Mouse (Mus musculus) adrenal gland, adult (tissue): ENCODE data around the gene Psors1c2.
"Not testable (repeated sequence)": the region's sequence is repeated elsewhere in the genome, so short reads cannot be mapped to it uniquely, and the experiment has no call there.

Source experiments
- DNase-seq, 2 experiments: peaks; one replicate each; pipeline ENCODE4 v3.0.0; 2022 to 2023; ENCODE audit warnings: low spot score in 1 of 2; ENCODE audit not compliant: inconsistent age in 2 of 2

Gene Psors1c2

DNA sequence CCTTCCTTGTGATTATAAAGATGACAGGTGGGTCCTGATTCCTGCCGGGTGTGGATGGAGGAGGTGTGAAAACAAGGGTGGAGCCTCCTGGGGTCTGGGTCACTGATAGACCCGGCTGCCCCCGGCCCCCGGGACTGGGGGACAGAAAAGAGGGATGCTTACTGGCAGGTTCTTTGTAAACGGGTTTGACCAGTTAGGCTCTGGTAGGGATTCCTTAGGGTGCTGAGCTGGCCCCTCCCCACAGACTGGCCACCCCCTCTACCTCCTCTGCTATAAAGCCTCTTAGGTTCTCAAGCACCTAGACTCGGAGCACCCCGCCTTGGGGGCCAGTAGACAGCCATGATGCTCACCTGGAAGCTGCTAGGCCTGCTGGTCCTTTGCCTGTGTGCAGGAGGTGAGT is at the start of gene Psors1c2:
TSS of gene Psors1c2 (plus strand) at position 301 of the 400 bp plus-strand sequence.
- no peak for DNase-seq

DNA sequence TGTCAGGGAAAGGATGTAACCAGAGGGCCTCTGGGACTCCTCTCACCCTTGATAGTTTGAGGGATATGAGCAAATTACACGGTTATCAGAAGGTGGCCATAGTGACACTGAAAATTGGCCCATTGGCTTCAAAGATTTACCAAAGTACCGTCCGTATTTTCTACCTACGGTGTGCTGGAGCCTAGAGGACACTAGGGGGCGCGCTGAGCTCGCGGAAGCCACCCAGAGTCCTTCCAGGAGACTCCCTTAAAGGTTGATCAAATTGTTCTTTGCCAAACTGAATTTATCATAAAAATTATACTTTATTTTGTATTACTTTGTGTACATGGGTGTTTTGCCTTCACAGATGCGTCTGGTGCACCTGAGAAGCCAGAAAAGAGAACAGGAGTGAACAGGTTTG is 48.9 kb upstream of the Psors1c2 start:
- DNase-seq, result peak; percentile 45 to 85

- DNase-seq, result no peak
Measured at GRCm38 (mm10) chr17:35485702-35486101, 47.3 kb upstream of the Psors1c2 start.

DNA sequence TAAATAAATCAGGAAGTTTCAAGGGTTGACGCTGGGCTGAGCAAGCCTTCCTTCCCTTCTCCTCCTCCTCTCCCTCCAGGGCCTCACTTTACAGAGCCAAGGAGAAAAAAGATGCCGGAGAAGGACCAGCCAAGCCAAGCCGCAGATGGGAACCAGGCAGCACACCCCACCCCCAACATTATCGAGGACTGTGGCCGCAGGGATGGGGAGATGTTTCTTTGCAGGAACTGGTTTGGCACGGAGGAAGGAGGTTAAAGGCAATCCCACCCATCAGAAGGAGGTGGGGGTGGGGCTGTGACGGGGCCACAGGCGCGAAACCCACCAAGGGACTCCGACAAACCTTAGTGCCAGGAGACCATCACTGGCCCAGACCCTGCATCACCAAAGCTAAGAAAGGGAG is 46.3 kb upstream of the Psors1c2 start:
- no peak for DNase-seq

GRCm38 (mm10) chr17:35488041-35488440 is 45.0 kb upstream of the Psors1c2 start:
- no peak for DNase-seq

DNA sequence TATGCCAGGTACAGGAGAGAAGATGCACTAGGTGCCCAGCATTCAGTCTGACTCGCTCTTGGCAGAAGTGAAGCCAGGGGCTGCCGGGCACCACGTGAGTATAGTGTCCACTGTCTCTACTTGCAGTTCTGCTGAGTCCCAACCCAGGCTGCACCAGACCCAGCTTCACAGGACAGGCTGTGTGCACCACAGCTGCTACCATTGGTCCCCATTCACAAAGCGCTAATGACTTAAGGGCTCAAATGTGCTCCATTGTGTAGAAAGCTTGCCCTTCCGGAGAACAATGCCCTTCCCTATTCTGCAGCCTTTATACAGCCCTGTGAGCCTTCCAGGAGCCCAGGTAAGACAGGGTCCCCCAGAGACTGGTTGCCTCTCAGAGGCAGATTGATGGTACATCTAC is 42.7 kb upstream of the Psors1c2 start:
- no peak for DNase-seq

DNA sequence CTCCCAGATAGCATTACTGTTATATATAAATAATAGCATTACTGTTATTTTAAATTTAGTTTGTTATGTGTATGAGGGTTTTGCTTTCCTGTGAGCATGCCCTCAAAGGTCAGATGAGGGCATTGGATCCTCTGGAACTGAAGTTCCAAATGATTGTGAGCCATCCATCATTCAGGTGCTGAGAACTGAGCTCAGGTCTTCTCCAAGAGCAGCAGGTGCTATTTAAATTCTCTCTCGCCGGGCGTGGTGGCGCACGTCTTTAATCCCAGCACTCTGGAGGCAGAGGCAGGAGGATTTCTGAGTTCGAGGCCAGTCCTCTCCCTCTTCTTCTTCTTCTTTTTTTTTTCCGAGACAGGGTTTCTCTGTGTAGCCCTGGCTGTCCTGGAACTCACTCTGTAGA is 35.9 kb upstream of the Psors1c2 start:
- no peak for DNase-seq

DNA sequence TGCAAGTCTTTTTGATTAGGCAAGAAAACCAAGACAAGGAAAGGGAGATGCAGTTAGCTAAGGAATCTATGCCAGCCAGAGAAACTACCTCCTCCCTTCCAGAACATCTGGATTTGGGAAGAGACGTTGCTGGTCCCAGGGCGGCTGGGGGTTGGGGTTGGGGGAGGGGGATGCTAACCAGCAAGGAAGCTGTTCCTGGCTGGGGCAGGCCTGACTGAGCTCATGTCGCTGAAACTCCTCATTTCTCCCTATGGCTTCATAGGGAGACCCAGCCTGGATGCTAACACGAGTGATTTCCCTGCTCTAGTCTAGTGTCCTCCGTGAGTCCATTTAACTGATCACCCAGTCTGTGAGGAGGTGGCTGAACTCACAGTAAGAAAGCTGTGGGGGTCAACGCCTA is 30.8 kb upstream of the Psors1c2 start:
- DNase-seq, result no peak

DNA sequence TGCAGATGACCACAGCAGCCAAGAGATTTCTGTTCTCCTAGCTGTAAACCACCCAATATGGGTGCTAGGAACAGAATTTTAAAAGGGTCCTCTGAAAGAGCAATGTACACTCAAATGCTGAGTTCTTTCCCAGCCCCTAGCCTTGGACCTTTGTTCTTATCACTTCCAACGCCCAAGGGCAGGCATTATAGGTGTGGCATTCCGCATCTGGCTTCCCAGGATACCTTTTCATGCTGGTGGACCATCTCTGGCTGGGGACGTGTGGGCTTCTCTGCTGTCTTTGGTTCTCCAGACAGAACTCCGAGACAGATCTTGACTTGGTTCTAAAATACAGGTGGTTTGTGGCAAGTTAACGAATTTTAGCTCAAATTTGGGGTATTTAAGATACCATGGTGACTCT is 30.2 kb upstream of the Psors1c2 start:
- DNase-seq, result no peak

DNA sequence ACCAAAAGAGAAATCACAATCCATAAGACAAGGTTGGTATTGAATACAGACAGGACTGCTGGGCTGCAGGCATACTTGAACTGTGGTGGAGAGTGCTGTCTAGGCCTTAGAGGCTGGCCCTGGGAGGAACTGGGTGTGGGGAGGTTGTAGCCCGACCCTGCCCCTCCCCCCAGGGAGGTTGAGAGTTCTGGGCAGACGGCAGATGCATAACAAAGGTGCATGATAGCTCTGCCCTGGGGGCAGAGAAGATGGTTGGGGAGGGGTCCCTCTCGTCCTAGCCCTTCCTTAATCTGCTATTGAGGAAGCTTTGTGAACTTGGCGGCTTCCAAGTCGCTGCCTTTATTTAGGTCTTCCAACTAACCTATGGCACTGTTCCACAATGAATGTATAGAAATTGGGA is 29.2 kb upstream of the Psors1c2 start:
- peak in 1 of 2 experiments; percentile 15 for DNase-seq

GRCm38 (mm10) chr17:35504628-35505481 is 28.1 kb upstream of the Psors1c2 start:
- no peak for DNase-seq

- peak in 1 of 2 experiments; percentile 13 for DNase-seq
Measured at GRCm38 (mm10) chr17:35505776-35506175, 27.2 kb upstream of the Psors1c2 start, which contains the start of gene Pou5f1. Pou5f1 (plus strand) TSS chr17:35506018.

DNA sequence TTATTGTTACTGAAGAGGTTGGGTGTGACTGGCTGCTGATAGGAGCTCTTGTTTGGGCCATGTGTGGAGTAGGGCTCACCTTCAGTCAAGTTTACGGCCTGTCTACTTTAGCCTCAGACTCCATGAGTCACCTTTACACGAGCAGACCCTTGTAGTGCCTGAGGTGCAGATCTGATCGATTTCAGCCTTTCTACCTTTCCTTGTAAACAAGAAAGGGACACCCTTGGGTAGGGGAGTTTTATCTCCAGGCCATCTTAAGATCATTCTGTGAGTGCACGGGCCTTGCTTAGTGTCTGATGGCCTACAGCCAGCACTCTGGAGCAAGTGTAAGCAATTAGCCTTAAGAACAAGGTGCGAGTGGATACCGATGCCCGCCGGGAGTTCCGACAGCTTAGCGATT is 26.1 kb upstream of the Psors1c2 start:
- no peak for DNase-seq

GRCm38 (mm10) chr17:35507556-35508260 is 25.3 kb upstream of the Psors1c2 start:
- peak in 1 of 2 experiments; percentile 14 for DNase-seq

- DNase-seq, result not testable (repeated sequence)
Measured at GRCm38 (mm10) chr17:35508279-35508678, 24.7 kb upstream of the Psors1c2 start.

DNA sequence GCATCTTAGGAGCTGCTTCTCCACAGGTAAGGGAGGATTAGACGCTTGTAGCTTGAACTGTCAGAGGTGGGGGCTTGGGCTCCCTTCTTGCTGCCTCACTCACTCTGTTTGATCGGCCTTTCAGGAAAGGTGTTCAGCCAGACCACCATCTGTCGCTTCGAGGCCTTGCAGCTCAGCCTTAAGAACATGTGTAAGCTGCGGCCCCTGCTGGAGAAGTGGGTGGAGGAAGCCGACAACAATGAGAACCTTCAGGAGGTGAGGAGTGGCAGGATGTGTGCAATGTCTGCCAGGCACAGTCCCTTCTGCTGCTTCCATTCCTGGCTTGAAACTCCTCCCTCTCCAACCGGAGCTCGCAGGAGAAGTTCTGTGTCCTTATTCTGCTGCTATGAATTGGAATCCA is 23.7 kb upstream of the Psors1c2 start:
- DNase-seq, result peak in 1 of 2 experiments; percentile 26

DNA sequence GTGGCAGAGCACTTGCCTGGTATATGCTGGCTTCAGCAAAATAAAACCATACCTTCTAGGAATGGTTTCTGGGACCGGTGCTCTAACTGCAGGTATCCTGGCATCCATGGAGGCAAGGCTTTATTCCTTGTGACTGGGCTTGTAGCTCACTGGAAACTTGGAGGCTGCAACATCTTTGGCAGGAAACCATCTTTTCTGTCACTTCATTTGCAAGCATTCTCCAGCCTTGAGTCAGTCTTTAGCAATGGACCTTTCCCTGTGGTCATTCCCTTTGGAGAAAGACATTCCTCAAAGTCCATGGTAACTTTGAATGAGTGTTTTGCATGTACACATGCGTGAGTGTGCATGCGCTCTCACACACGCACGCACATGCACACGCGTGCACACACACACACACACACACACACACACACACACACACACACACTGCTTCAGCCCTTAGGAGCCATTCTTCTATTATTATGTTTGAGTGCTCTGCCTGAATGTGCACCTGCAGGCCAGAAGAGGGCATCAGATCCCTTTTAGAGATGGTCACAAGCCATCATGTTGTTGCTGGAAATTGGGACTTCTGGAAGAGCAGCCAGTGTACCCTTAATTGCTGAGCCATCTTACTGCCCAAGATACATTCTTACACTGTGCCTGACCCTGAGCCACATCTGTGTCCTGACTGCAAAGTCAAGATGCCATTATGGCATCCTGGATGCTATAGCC is 19.9 kb upstream of the Psors1c2 start:
- DNase-seq, result no peak

DNA sequence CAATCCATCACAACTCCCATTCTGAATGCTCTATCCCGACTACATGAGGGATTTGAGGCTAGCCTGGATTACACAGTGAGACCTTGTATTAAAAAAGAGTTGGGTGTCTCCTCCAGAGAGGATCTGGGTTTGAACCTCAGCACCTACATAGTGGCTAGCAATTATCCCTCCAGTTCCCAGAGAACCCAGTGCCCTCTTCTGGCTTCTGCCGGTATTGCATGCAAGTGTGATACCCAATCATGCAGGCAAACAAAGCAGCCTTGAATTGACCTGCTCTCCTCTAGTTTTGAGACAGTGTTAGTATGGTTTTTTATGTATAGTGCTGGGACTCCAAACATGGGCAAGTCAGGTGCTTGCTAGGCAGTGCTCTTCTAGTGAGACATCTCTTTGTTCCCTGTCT is 19.1 kb upstream of the Psors1c2 start:
- DNase-seq, result peak; percentile 60 to 88

GRCm38 (mm10) chr17:35514756-35515155 is 18.2 kb upstream of the Psors1c2 start:
- DNase-seq, result no peak

DNA sequence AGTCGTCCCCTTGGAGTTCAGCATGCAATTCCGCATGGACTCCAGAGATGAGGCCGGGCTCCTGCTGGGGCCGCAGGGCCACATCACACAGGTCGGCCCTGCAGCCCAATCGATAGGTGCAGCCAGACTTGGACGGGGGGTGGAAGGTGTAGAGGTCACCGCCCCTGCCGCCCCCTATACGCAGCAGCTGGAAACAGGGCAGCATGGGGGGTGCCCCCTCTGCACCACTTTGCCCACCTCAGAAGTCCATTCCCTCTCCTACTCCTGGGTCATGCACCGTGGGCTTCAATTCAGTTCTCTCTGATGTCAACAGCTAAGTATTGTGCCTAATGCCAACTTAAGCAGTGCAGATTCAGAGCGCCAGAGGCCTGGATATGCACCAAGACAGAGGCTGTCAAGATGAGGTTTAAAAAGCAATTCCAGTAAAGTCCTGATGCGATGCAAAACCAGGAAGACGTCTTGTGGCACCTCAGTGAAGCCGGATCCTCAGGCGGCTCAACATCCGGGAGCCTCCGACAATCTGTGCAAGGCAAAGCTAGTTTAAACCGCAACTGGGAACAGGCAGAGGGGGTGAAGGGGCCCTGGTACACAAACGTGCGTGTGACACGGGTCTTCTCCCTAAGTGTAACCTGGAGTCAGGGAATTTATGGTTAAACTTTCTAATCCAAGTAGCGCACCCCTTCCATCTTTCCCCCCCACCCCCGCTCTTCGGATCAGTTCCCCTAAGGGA is 16.9 kb upstream of the Psors1c2 start:
- DNase-seq, result peak in 1 of 2 experiments; percentile 40
